Mouse (Mus musculus): ENCODE data around the gene Ubxn11. TPM values are rescaled to one million over a fixed set of nuclear protein-coding genes. Genes with fewer than 3 reads are reported as not detected.

Gene Ubxn11
- polyA plus RNA-seq, 1 experiment from 2014 or later = 4.8 TPM

- Histone ChIP-seq H3K27ac (replicated peaks) (no peak within 1 kb of the TSS), H3K4me1 (no peaks in the 10 kb centered on the region), H3K27me3 (ENCODE audit: low read depth, poor library complexity, severe bottlenecking) (no peaks in the 10 kb centered on the region), H3K36me3 (no peaks in the 10 kb centered on the region), H3K9me3 (replicated peaks) (no peaks in the 10 kb centered on the region), H3K4me3 (no peak within 1 kb of the TSS)
- WGBS = 54% methylated on average over 3 of the region's 3 CpGs
- DNase-seq (ENCODE audit: low spot score) = no peak
These were observed 7.3 kb upstream of the Ubxn11 start, which contains the start of gene Cd52 for GRCm38 (mm10) chr4:134094923-134095547. Gene Cd52, minus strand, starts transcription at chr4:134095082.

GRCm38 (mm10) chr4:134096120-134096519 lies 6.2 kb upstream of the Ubxn11 start:
- H3K27me3 ChIP-seq (ENCODE audit: low read depth, poor library complexity, severe bottlenecking) = no peaks in the 10 kb centered on the region
- H3K27ac ChIP-seq (replicated peaks) = no peak overlapping the region
- no peaks in the 10 kb centered on the region for H3K36me3 ChIP-seq
- DNase-seq (ENCODE audit: low spot score) = no peak
- 89% methylated on average over 3 of the region's 3 CpGs for WGBS
- no peaks in the 10 kb centered on the region for H3K4me1 ChIP-seq
- no peak overlapping the region for H3K4me3 ChIP-seq
- no peaks in the 10 kb centered on the region for H3K9me3 ChIP-seq (replicated peaks)

- 74% methylated on average over 5 of the region's 5 CpGs for WGBS
- H3K4me3 ChIP-seq = no peak overlapping the region
- DNase-seq (ENCODE audit: low spot score) = no peak
- no peaks in the 10 kb centered on the region for H3K27me3 ChIP-seq (ENCODE audit: low read depth, poor library complexity, severe bottlenecking)
- no peaks in the 10 kb centered on the region for H3K4me1 ChIP-seq
- no peak overlapping the region for H3K27ac ChIP-seq (replicated peaks)
- H3K36me3 ChIP-seq = no peaks in the 10 kb centered on the region
- no peaks in the 10 kb centered on the region for H3K9me3 ChIP-seq (replicated peaks)
These were observed 5.3 kb upstream of the Ubxn11 start for GRCm38 (mm10) chr4:134097015-134097608.

DNA sequence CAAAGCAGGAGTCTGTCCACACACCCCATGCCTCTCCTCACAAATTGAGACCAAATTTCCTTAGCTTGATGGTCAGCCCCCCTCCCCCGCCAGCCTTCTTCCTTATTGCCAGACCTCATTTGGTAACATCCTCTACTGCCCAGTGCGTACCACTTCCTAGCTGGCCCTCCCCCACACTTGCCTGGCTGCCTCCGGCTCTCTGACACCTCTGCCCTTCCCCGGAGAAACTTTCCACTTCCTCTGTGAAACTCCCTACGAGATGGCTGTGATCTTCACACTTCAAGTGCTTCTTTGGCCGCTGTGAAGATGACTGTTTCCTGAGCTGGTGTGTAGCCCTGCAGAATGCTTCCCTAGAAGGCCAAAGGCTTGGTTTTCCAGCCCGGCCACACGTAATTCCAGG lies 3.7 kb upstream of the Ubxn11 start:
- DNase-seq (ENCODE audit: low spot score) = no peak
- 74% methylated on average over 8 of the region's 8 CpGs for WGBS
- H3K27me3 ChIP-seq (ENCODE audit: low read depth, poor library complexity, severe bottlenecking) = no peaks in the 10 kb centered on the region
- H3K27ac ChIP-seq (replicated peaks) = no peak overlapping the region
- H3K4me3 ChIP-seq = no peak overlapping the region
- H3K4me1 ChIP-seq = peaks cover 7% of the 10 kb centered on the region
- H3K9me3 ChIP-seq (replicated peaks) = no peaks in the 10 kb centered on the region
- H3K36me3 ChIP-seq = no peaks in the 10 kb centered on the region

DNA sequence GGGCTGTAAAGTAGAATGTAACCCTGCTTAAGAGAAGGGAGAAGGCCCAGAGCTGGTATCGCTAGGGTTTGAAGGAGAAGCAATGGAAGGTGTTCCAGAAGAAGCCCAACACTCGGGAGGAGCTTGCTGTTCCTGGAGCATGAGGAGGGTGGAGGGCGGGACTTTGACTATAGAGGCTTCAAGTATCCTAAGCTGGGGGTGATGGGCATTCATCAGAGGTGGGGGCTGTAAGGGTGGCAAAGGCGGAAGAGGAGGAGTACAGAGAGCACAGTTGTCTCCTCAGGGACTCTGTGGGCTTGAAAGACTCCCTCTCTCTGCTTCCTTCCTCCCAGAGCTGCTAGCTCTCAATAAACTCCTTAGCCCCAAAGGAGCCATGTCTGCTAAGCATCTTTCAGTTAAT lies 2.1 kb upstream of the Ubxn11 start:
- H3K36me3 ChIP-seq = no peaks in the 10 kb centered on the region
- peaks cover 7% of the 10 kb centered on the region for H3K4me1 ChIP-seq
- H3K27me3 ChIP-seq (ENCODE audit: low read depth, poor library complexity, severe bottlenecking) = no peaks in the 10 kb centered on the region
- H3K27ac ChIP-seq (replicated peaks) = no peak overlapping the region
- H3K4me3 ChIP-seq = no peak overlapping the region
- DNase-seq (ENCODE audit: low spot score) = no peak
- WGBS = 81% methylated on average over 4 of the region's 4 CpGs
- H3K9me3 ChIP-seq (replicated peaks) = no peaks in the 10 kb centered on the region

- WGBS = 4% methylated on average over 21 of the region's 21 CpGs
- H3K27me3 ChIP-seq (ENCODE audit: low read depth, poor library complexity, severe bottlenecking) = no peaks in the 10 kb centered on the region
- peak overlapping the region; percentile 81 for H3K27ac ChIP-seq (replicated peaks)
- H3K4me1 ChIP-seq = peaks cover 20% of the 10 kb centered on the region
- H3K4me3 ChIP-seq = peak overlapping the region; percentile 74
- no peaks in the 10 kb centered on the region for H3K36me3 ChIP-seq
- DNase-seq (ENCODE audit: low spot score) = no peak
- no peaks in the 10 kb centered on the region for H3K9me3 ChIP-seq (replicated peaks)
These were observed 361 bp downstream of the Ubxn11 start for GRCm38 (mm10) chr4:134102742-134103119.

DNA sequence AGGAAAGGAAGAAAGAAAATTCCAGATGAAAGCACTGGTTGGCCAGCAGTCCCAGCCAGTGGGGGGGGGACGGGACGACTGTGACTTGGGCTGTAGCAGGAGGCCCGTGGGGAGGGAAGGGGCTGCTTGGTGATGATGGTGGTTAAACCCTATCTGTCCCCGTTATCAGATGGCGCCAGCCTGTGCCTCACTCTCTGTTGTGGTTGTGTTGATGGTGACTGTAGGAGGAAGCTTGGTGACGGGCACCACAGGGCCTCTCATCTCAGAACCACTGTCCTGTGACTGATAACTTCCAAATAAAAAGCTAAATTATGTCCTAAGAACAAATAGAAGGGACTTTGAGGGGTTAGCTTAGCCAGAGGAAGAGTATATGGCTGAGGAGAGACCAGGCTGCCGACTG lies 3.7 kb downstream of the Ubxn11 start:
- Histone ChIP-seq H3K36me3 (no peaks in the 10 kb centered on the region), H3K4me1 (peaks cover 35% of the 10 kb centered on the region), H3K9me3 (replicated peaks) (no peaks in the 10 kb centered on the region), H3K4me3 (no peak overlapping the region), H3K27me3 (ENCODE audit: low read depth, poor library complexity, severe bottlenecking) (no peaks in the 10 kb centered on the region), H3K27ac (replicated peaks) (no peak overlapping the region)
- no peak for DNase-seq (ENCODE audit: low spot score)
- 79% methylated on average over 7 of the region's 7 CpGs for WGBS

DNA sequence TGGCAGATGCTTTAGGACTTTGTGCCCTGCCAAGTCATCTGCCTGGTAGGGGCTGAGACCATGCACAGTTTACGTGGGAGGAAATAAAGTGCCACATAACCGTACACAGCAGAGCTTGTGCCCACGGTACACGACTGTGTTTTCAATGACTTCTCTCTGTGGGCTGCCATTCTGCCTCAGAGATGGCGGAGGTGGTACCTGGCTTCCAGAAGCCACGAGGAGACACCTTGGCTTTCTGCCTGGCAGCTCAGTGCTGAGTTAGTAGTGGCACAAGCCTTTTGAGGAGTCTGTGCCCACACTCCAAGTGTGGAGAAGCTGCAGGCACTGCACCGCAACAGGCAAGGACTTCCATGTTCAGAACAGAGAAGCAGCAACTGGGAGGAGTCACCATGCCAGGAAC lies 5.4 kb downstream of the Ubxn11 start:
- 90% methylated on average over 7 of the region's 7 CpGs for WGBS
- Histone ChIP-seq H3K4me1 (peaks cover 39% of the 10 kb centered on the region), H3K36me3 (no peaks in the 10 kb centered on the region), H3K9me3 (replicated peaks) (no peaks in the 10 kb centered on the region), H3K27me3 (ENCODE audit: low read depth, poor library complexity, severe bottlenecking) (no peaks in the 10 kb centered on the region), H3K4me3 (no peak overlapping the region), H3K27ac (replicated peaks) (no peak overlapping the region; the same call in 1 of the 2 replicates)
- no peak for DNase-seq (ENCODE audit: low spot score)

DNA sequence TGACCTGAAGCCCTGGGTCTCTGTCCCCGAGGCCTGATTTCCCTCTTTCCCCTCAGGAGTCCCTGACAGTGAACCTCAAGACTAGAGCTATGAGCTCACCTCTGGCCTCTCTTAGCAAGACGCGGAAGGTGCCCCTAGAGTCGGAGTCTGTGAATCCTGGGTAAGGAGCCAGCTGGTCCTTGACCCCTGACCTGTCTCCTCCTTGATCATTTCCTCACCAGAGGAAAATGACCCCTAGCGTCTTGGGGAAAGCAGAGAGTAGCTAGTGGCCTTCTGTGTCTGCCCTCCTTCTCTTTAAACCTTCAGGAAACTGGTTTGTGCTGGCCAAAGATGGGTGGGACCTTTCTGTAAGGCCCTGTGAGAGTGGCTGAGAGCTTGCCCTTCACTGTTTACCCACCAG lies 5.8 kb downstream of the Ubxn11 start:
- Histone ChIP-seq H3K4me3 (no peak overlapping the region), H3K36me3 (no peaks in the 10 kb centered on the region), H3K27me3 (ENCODE audit: low read depth, poor library complexity, severe bottlenecking) (no peaks in the 10 kb centered on the region), H3K4me1 (peaks cover 39% of the 10 kb centered on the region), H3K9me3 (replicated peaks) (no peaks in the 10 kb centered on the region), H3K27ac (replicated peaks) (peak overlapping the region; percentile 19; the same call in 1 of the 2 replicates)
- no peak for DNase-seq (ENCODE audit: low spot score)
- WGBS = 57% methylated on average over 5 of the region's 5 CpGs

DNA sequence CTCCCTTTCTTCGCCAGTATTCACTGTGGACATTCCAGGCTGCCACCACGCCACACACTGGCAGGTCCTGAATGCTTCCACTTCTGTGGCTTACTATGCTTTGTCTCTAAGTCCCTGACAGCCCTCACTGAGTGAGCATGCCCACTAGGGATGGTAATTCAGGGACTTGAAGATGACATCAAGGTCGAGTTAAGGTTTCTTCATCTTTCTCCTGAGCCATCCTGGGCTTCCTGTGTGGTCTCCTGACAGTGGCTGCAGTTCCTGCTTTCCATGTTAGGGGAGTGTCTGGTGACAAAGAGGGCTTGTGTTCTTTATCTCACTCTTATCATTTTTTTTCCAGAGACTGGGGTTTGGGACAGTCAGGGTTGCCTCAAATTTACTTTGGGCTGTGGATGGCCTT lies 8.3 kb downstream of the Ubxn11 start:
- H3K4me1 ChIP-seq = peaks cover 52% of the 10 kb centered on the region
- no peak overlapping the region for H3K4me3 ChIP-seq
- DNase-seq (ENCODE audit: low spot score) = no peak
- no peaks in the 10 kb centered on the region for H3K36me3 ChIP-seq
- peak overlapping the region; percentile 42; the same call in 1 of the 2 replicates for H3K27ac ChIP-seq (replicated peaks)
- no peaks in the 10 kb centered on the region for H3K27me3 ChIP-seq (ENCODE audit: low read depth, poor library complexity, severe bottlenecking)
- H3K9me3 ChIP-seq (replicated peaks) = no peaks in the 10 kb centered on the region
- WGBS = 67% methylated on average over 3 of the region's 3 CpGs

DNA sequence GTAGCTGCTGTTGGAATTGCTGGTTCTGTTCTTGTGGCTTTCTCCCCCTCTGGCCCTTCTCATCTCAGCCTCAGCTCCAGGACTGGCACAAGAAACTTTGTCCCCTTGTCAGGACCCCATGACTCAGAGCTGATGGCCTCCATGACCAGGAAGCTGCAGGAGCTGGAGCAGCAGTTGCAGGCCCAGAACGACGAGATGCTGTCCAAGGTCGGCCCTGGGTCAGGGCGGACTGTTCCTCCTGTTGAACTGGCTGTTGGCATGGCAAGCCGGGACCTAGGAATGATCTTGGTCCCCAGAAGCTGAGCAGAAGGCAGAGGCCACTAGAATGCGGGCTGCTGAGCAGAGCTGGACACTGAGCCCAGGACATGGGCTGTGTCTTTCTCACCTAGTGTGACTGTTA lies 10.0 kb downstream of the Ubxn11 start:
- H3K9me3 ChIP-seq (replicated peaks) = no peaks in the 10 kb centered on the region

GRCm38 (mm10) chr4:134113356-134113994 lies 11.1 kb downstream of the Ubxn11 start:
- WGBS = 47% methylated on average over 10 of the region's 10 CpGs
- H3K4me1 ChIP-seq = peaks cover 39% of the 10 kb centered on the region
- no peaks in the 10 kb centered on the region for H3K36me3 ChIP-seq
- H3K9me3 ChIP-seq (replicated peaks) = no peaks in the 10 kb centered on the region
- peak overlapping the region; percentile 81 for H3K27ac ChIP-seq (replicated peaks)
- H3K4me3 ChIP-seq = no peak overlapping the region
- H3K27me3 ChIP-seq (ENCODE audit: low read depth, poor library complexity, severe bottlenecking) = no peaks in the 10 kb centered on the region
- DNase-seq (ENCODE audit: low spot score) = peak; percentile 54

More for the DNA sequence above, 10.0 kb downstream of the Ubxn11 start:
- H3K27ac ChIP-seq (replicated peaks) = peak overlapping the region; percentile 81
- WGBS = 82% methylated on average over 6 of the region's 6 CpGs
- no peak overlapping the region for H3K4me3 ChIP-seq
- DNase-seq (ENCODE audit: low spot score) = no peak
- no peaks in the 10 kb centered on the region for H3K36me3 ChIP-seq
- peaks cover 42% of the 10 kb centered on the region for H3K4me1 ChIP-seq
- H3K27me3 ChIP-seq (ENCODE audit: low read depth, poor library complexity, severe bottlenecking) = no peaks in the 10 kb centered on the region

- 88% methylated on average over 4 of the region's 4 CpGs for WGBS
- Histone ChIP-seq H3K27me3 (ENCODE audit: low read depth, poor library complexity, severe bottlenecking) (no peaks in the 10 kb centered on the region), H3K9me3 (replicated peaks) (no peaks in the 10 kb centered on the region), H3K4me1 (peaks cover 41% of the 10 kb centered on the region), H3K4me3 (no peak overlapping the region), H3K27ac (replicated peaks) (peak overlapping the region; percentile 81), H3K36me3 (no peaks in the 10 kb centered on the region)
- DNase-seq (ENCODE audit: low spot score) = no peak
These were observed 11.7 kb downstream of the Ubxn11 start for GRCm38 (mm10) chr4:134114038-134114437.
